Mouse (Mus musculus) bone marrow, adult 2 months (tissue): ENCODE data around the gene Fam222a. TPM values are rescaled to one million over a fixed set of nuclear protein-coding genes. Genes with fewer than 3 reads are reported as not detected.

Experiments
- H3K27ac ChIP-seq: fragments of 200-500 bp; 2 replicates; pipeline ENCODE4 v1.5.1; 2012; ENCODE audit warnings: low read depth, mild to moderate bottlenecking, control low read depth, inconsistent platforms, low read length; ENCODE audit not compliant: control insufficient read depth, poor library complexity, insufficient read depth
- H3K4me1 ChIP-seq: fragments of 200-500 bp; 2 replicates; pipeline ENCODE4 v1.6.1; 2011; ENCODE audit warnings: low read length; ENCODE audit not compliant: control insufficient read depth, insufficient read depth
- H3K4me3 ChIP-seq: fragments of 200-500 bp; replicated peaks from 2 replicates; pipeline ENCODE3; 2011; ENCODE audit warnings: mild to moderate bottlenecking, low read depth, low read length, control low read depth; ENCODE audit not compliant: control insufficient read depth
- CTCF ChIP-seq: fragments of 200-500 bp; IDR thresholded peaks from 2 replicates; pipeline ENCODE4 v1.5.1; 2011; ENCODE audit warnings: low read length, control low read depth; ENCODE audit not compliant: control insufficient read depth, insufficient read depth
- POLR2A ChIP-seq: fragments of 200-500 bp; IDR thresholded peaks from 2 replicates; pipeline ENCODE4 v1.6.1; 2011; ENCODE audit warnings: low read depth, mild to moderate bottlenecking, control low read depth, low read length, borderline replicate concordance; ENCODE audit not compliant: control insufficient read depth
- WGBS: fragments of 180-500 bp; shearing (Covaris S2); methylation state at CpG from one replicate; pipeline ENCODE4 v1.1.7; 2018; 5-methylcytosine and 5-hydroxymethylcytosine counted together
- polyA plus RNA-seq: library from polyadenylated mRNA; stranded (reverse); fragments of >200 nt; gene quantifications from 2 replicates; pipeline ENCODE4 v1.2.4, GENCODE M21; 2011; ENCODE audit warnings: low replicate concordance; ENCODE audit not compliant: missing spikeins, insufficient read depth, insufficient read length

Fam222a gene
- polyA plus RNA-seq, 1 experiment: not detected

DNA sequence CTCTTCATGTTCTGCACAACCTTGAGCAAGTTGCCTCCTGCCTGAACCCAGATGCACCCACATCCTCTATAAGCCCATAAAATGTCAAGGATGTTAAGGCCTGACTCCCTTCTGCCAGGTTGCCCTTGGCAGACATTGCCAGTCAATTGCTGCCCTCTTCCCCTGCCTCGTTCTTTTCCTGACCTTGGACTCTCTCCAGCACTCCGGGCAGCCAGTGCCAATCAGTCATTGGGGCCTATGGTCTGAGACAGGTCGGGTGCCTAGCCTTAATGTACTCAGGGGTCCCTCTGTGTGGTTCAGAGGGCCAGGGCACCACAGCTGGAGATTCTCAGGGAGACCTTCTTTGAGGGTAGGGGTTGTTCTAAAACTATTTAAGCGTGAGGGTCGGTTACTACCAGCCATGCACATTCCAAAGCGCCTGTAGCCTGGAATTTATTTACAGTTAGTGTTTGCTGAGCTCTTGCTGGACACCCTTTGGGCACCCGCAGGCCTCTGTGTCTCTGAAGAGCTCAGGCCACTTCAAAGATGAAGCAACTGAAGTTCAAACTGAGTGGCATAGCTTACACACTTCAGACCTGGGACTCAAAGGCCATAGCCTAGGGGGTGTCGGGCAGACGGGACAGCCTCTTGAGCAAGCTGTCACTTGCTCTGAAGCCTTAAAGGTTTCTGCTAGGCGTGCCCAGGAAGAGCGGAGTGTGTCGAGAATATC, 6.3 kb downstream of the Fam222a start:
- H3K27ac ChIP-seq: no peak overlapping the region
- no peak overlapping the region for H3K4me3 ChIP-seq
- WGBS: 77% methylated on average over 12 of the region's 12 CpGs
- no peaks in the 10 kb centered on the region for H3K4me1 ChIP-seq
- TF ChIP-seq CTCF: no peak

DNA sequence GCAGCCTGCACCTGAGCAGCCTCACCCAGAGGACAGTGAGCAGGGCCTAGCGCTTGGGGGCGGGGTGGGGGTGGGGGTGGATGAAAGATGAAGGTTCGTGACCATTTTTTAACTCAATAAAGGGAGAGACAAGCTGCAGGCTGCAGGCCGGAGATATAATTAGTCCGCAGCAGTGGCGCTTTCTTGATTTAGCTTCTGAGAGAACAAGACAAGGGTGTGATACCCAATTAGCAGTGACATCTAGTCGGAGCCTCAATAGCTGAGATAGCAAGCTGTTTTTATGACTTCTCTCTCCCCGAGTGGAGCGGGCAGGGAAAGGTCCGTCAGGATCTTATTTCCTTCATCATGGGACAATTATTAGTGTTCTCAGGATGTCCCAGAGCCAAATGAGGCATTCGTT, 7.2 kb downstream of the Fam222a start:
- no peaks in the 10 kb centered on the region for H3K4me1 ChIP-seq

DNA sequence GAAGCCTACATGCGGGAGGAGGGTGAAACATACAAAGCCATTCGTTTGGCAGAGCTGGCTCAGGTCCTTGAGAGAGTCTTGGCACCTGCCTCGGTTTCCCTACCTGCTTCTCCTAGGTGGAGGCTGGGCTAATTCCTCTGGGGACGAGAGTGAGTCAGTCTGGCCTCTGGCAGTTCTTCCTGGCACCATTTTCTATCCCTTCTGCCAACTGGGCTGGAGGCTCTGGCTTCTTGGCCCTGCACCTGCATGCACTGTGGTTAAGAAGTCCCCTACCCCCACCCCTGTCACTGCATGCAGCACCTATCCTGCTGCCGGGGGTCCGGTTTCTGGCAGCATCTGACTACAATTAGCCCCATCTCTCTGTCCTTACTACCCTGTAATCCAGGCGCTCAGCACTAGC, 7.7 kb downstream of the Fam222a start:
- Histone ChIP-seq H3K4me1 (no peaks in the 10 kb centered on the region), H3K27ac (no peak overlapping the region)
- WGBS: 69% methylated on average over 7 of the region's 7 CpGs

More for the DNA sequence above, 7.2 kb downstream of the Fam222a start:
- no peak overlapping the region for H3K27ac ChIP-seq
- TF ChIP-seq CTCF (no peak), POLR2A (no peak)
- H3K4me3 ChIP-seq: no peak overlapping the region
- 77% methylated on average over 11 of the region's 11 CpGs for WGBS

DNA sequence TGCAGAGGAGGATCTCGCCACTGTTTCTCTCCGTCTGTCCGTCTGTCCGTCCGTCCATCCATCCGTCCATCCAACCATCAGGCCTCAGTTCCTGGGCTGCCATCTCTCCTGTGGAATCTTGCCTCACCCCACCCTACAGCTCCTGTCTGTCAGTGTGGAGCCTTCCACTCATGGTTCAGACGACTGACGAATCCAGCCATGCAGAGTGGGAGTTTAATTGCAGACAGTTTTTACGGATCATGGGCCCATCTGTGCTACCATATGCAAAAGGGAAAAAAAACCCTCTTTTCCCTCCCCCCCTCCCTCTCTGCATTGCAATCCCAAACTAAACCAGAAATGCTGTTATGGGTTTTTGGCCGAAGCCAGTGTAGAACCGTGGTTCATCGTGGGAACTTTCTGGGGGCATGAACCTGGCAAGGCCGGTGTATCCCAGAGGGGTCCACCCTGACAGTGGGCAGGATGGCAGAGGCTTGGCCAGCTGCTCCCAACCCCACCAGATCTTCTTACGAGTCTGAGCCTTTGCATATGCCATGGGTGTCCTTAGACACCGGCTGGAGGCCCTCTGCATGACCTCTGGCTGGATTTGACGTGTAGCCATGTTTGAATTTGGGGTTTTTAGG, 8.3 kb downstream of the Fam222a start:
- 86% methylated on average over 16 of the region's 16 CpGs for WGBS
- Histone ChIP-seq H3K4me3 (no peak overlapping the region), H3K27ac (no peak overlapping the region), H3K4me1 (no peaks in the 10 kb centered on the region)
- TF ChIP-seq CTCF (no peak), POLR2A (no peak)

More for the DNA sequence above, 7.7 kb downstream of the Fam222a start:
- no peak overlapping the region for H3K4me3 ChIP-seq
- TF ChIP-seq CTCF (no peak), POLR2A (no peak)

DNA sequence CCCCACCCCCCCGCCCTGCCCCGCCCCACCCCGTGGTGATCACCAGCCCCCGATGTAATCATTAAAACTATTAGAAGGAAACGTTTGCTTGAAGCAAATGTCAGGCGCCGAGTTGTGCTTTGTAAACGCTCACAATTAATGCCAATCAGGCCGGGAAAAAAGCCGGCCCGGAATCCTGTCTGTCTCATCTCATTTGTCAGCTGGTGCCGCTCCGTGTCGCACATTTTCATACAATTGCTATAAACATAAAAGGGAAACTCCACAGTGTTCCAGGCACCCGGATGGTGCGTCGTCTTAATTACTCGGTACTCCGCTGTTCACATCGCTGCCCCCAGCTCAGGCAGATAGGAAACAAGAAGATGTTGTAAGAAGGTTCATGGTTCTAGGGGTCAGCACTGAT, 10.5 kb downstream of the Fam222a start:
- no peak overlapping the region for H3K4me3 ChIP-seq
- 87% methylated on average over 20 of the region's 20 CpGs for WGBS

DNA sequence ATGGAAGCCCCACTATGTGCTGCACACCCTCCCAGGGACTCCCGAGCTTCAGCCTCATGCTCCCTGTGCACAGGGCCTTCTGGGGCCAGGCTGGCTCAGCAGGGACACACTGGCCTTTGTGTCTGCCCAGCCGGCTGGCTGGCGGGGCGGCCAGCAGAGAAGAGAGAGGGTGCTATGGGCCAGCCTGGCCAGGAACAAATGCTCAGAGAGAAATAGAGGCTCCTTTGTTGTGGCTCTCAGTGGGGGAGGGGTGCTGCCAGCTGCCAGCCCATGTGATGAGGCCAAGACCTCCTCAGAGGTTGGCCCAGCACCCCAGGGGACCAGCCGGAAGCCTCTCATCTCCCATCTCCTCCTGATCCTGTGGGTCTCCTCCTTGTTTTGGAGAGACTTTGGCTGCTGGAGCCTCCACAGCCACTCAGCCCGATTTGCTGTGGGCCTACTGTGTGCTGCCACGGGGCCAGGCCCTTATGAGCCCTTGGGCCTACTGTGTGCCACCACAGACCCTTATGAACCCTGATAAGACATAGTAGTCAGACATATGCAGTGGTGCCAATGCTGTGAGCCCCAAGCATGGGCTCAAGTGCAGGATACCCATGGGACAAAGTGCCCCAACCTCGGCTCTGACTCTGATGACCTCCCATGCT, 12.0 kb downstream of the Fam222a start:
- Histone ChIP-seq H3K27ac (no peak overlapping the region), H3K4me1 (no peaks in the 10 kb centered on the region; the same call in 1 of the 2 replicates), H3K4me3 (no peak overlapping the region)
- WGBS: 66% methylated on average over 8 of the region's 8 CpGs
- TF ChIP-seq CTCF (no peak), POLR2A (no peak)

More for the DNA sequence above, 10.5 kb downstream of the Fam222a start:
- no peak for TF ChIP-seq POLR2A
- Histone ChIP-seq H3K4me1 (no peaks in the 10 kb centered on the region; the same call in 1 of the 2 replicates), H3K27ac (no peak overlapping the region)

DNA sequence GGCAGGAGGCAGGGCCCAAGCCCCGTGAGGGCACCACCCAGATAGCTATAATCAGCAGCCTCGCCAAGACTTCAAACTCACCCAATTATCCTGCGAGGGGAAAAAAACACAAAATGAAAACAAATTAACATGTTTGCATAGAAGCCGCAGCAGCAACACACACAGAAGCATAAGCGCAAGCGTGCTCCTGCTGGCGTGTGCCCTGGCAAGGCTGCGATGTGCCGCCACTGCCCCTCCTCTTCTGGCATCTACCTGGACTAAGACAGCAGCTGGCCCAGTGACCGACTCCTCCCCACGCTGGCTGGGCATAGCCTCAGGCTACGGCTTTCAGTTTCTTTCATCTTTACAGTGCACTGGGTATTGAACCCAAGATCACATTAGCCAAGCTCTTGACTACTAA, 13.7 kb downstream of the Fam222a start:
- H3K4me1 ChIP-seq: no peaks in the 10 kb centered on the region; the same call in 1 of the 2 replicates
- H3K27ac ChIP-seq: no peak overlapping the region
- H3K4me3 ChIP-seq: no peak overlapping the region
- TF ChIP-seq CTCF (no peak), POLR2A (no peak)
- WGBS: 88% methylated on average over 12 of the region's 12 CpGs

DNA sequence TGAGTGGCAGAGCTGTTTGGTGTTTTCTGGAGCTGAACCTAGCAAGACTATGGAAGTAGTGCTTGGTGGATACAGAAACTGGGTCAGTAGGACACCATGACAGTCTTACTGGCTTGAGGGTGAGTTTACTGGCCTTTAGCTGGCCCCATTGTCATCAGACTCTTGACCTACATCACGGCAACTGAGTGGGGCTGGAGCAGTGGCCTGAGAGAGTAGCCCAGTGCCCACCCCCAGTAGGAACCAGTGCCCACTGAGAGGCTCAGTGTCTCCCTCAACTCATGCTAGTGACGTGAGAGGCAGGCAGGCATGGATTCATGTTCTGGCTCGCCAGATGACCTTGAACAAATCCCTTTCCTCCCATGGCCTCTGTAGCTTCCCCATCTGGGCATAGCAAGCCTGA, 15.2 kb downstream of the Fam222a start:
- Histone ChIP-seq H3K27ac (no peak overlapping the region), H3K4me3 (no peak overlapping the region), H3K4me1 (no peaks in the 10 kb centered on the region; the same call in 1 of the 2 replicates)
- TF ChIP-seq POLR2A: no peak
- 79% methylated on average over 3 of the region's 3 CpGs for WGBS
